In genomic region chr1:136690068-136690467, GRCm38 (mm10) we compare ENCODE assay signal across 11 mouse cellular contexts.
"Had no signal": no experiment of that assay in that cellular context is flagged by ENCODE, and none has a peak within 500 bp of the region (broad histone marks: within the 10 kb centered on the region; RNA-seq: fewer than 3 reads in every experiment).

No protein-coding gene starts in this region.

- DNase-seq: kidney, adult 9 months; kidney, postnatal 36 days; layer of hippocampus, adult 9-11 months; layer of hippocampus, postnatal 36 days; liver; liver, embryonic 13.5 days; liver, postnatal 0 days; lung, postnatal 14 days; right cerebral cortex, postnatal 14 days; thymus, adult 2 months; thymus, postnatal 4 days had no signal
